Mouse (Mus musculus): Measurements from ENCODE around the gene Tfec. TPM values are rescaled to one million over a fixed set of nuclear protein-coding genes. Genes with fewer than 3 reads are reported as not detected.

Gene Tfec
- total RNA-seq, 1 experiment = 1.6 TPM

- TF ChIP-seq HCFC1 (IDR thresholded peaks at IDR 0.05; ENCODE audit: borderline replicate concordance, insufficient read depth, low read length) (no peak), CHD2 (IDR thresholded peaks at IDR 0.05; ENCODE audit: low read depth, low read length) (no peak), MAFK (IDR thresholded peaks at IDR 0.05; ENCODE audit: insufficient read depth, low read depth, low read length) (no peak), ZC3H11A (IDR thresholded peaks at IDR 0.05; ENCODE audit: borderline replicate concordance, low read depth, low read length) (no peak), ZNF384 (IDR thresholded peaks at IDR 0.05; ENCODE audit: low read depth, low read length) (no peak)
- no peak overlapping the region for H3K27ac ChIP-seq (ENCODE audit: insufficient read depth, low read depth, low read length, poor library complexity, severe bottlenecking)
- in situ Hi-C loops (cut with MboI; ENCODE audit: low sequenced_read_pairs in 2 of 2, unreplicated experiment in 2 of 2) = no loop called here
- H3K9me3 ChIP-seq (ENCODE audit: control insufficient read depth, insufficient read depth, low read depth, low read length) = no peaks in the 10 kb centered on the region
- no peaks in the 10 kb centered on the region for H3K36me3 ChIP-seq (ENCODE audit: control insufficient read depth, insufficient read depth, low read length, poor library complexity, severe bottlenecking)
- H3K4me3 ChIP-seq (ENCODE audit: insufficient read depth in 1 of 2, low read depth in 1 of 2, low read length in 2 of 2, poor library complexity in 1 of 2, severe bottlenecking in 1 of 2) = no peak overlapping the region
- no peak overlapping the region for H3K9ac ChIP-seq (ENCODE audit: insufficient read depth, low read depth, low read length, poor library complexity, severe bottlenecking)
- no peak for DNase-seq (ENCODE audit: low read depth, low spot score)
- H3K4me1 ChIP-seq (ENCODE audit: control insufficient read depth in 2 of 2, insufficient read depth in 2 of 2, low read length in 2 of 2, poor library complexity in 1 of 2) = no peaks in the 10 kb centered on the region
Measured at GRCm38 (mm10) chr6:16931059-16931458, 32.8 kb upstream of the Tfec start.

DNA sequence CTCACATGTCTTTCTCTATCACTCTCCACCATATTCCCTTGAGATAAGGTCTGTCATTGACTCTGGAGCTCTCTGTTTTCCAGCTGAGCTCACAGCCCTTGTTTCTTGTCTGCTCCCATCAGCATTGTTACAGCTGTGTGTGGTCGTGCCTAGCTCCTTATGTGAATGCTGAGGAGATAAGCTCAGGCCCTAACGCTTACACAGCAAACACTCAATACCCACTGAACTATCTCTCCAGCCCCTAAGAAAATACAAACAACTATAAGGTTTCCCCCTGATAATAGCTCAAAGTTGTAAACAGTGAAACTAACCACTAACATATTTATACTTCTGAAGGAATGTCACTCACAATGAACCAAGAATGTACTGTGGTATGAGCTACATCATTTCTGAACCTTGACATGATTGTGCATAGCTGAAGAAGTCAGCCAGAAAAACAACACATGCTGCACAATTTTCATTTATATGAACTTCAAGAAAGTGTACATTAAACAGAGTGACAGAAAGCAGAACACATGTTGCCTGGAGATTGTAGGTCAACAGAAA lies 21.9 kb upstream of the Tfec start:
- in situ Hi-C loops (cut with MboI; ENCODE audit: low sequenced_read_pairs in 2 of 2, unreplicated experiment in 2 of 2) = no loop called here
- TF ChIP-seq MAFK (IDR thresholded peaks at IDR 0.05; ENCODE audit: insufficient read depth, low read depth, low read length) = no peak
- Histone ChIP-seq H3K36me3 (ENCODE audit: control insufficient read depth, insufficient read depth, low read length, poor library complexity, severe bottlenecking) (no peaks in the 10 kb centered on the region), H3K27ac (ENCODE audit: insufficient read depth, low read depth, low read length, poor library complexity, severe bottlenecking) (no peak overlapping the region), H3K9ac (ENCODE audit: insufficient read depth, low read depth, low read length, poor library complexity, severe bottlenecking) (no peak overlapping the region), H3K4me3 (ENCODE audit: insufficient read depth in 1 of 2, low read depth in 1 of 2, low read length in 2 of 2, poor library complexity in 1 of 2, severe bottlenecking in 1 of 2) (no peak overlapping the region), H3K4me1 (ENCODE audit: control insufficient read depth in 2 of 2, insufficient read depth in 2 of 2, low read length in 2 of 2, poor library complexity in 1 of 2) (no peaks in the 10 kb centered on the region), H3K9me3 (ENCODE audit: control insufficient read depth, insufficient read depth, low read depth, low read length) (no peaks in the 10 kb centered on the region)
- DNase-seq (ENCODE audit: low read depth, low spot score) = no peak

- Histone ChIP-seq H3K9ac (ENCODE audit: insufficient read depth, low read depth, low read length, poor library complexity, severe bottlenecking) (no peak overlapping the region), H3K27ac (ENCODE audit: insufficient read depth, low read depth, low read length, poor library complexity, severe bottlenecking) (no peak overlapping the region), H3K36me3 (ENCODE audit: control insufficient read depth, insufficient read depth, low read length, poor library complexity, severe bottlenecking) (no peaks in the 10 kb centered on the region), H3K9me3 (ENCODE audit: control insufficient read depth, insufficient read depth, low read depth, low read length) (no peaks in the 10 kb centered on the region), H3K4me3 (ENCODE audit: insufficient read depth in 1 of 2, low read depth in 1 of 2, low read length in 2 of 2, poor library complexity in 1 of 2, severe bottlenecking in 1 of 2) (no peak overlapping the region), H3K4me1 (ENCODE audit: control insufficient read depth in 2 of 2, insufficient read depth in 2 of 2, low read length in 2 of 2, poor library complexity in 1 of 2) (no peaks in the 10 kb centered on the region)
- no peak for DNase-seq (ENCODE audit: low read depth, low spot score)
- in situ Hi-C loops (cut with MboI; ENCODE audit: low sequenced_read_pairs in 2 of 2, unreplicated experiment in 2 of 2) = no loop called here
- TF ChIP-seq MAFK (IDR thresholded peaks at IDR 0.05; ENCODE audit: insufficient read depth, low read depth, low read length) = no peak
- no peak for TF ChIP-seq CHD2 (IDR thresholded peaks at IDR 0.05; ENCODE audit: low read depth, low read length)
- no peak for TF ChIP-seq HCFC1 (IDR thresholded peaks at IDR 0.05; ENCODE audit: borderline replicate concordance, insufficient read depth, low read length)
- no peak for TF ChIP-seq ZC3H11A (IDR thresholded peaks at IDR 0.05; ENCODE audit: borderline replicate concordance, low read depth, low read length)
- TF ChIP-seq ZNF384 (IDR thresholded peaks at IDR 0.05; ENCODE audit: low read depth, low read length) = no peak
Measured at GRCm38 (mm10) chr6:16891819-16892218, 6.4 kb downstream of the Tfec start.

- DNase-seq (ENCODE audit: low read depth, low spot score) = no peak
- Histone ChIP-seq H3K4me1 (ENCODE audit: control insufficient read depth in 2 of 2, insufficient read depth in 2 of 2, low read length in 2 of 2, poor library complexity in 1 of 2) (no peaks in the 10 kb centered on the region), H3K27ac (ENCODE audit: insufficient read depth, low read depth, low read length, poor library complexity, severe bottlenecking) (no peak overlapping the region), H3K9ac (ENCODE audit: insufficient read depth, low read depth, low read length, poor library complexity, severe bottlenecking) (no peak overlapping the region), H3K9me3 (ENCODE audit: control insufficient read depth, insufficient read depth, low read depth, low read length) (no peaks in the 10 kb centered on the region), H3K36me3 (ENCODE audit: control insufficient read depth, insufficient read depth, low read length, poor library complexity, severe bottlenecking) (no peaks in the 10 kb centered on the region), H3K4me3 (ENCODE audit: insufficient read depth in 1 of 2, low read depth in 1 of 2, low read length in 2 of 2, poor library complexity in 1 of 2, severe bottlenecking in 1 of 2) (no peak overlapping the region)
- in situ Hi-C loops (cut with MboI; ENCODE audit: low sequenced_read_pairs in 2 of 2, unreplicated experiment in 2 of 2) = no loop called here
- TF ChIP-seq ZNF384 (IDR thresholded peaks at IDR 0.05; ENCODE audit: low read depth, low read length) (no peak), ZC3H11A (IDR thresholded peaks at IDR 0.05; ENCODE audit: borderline replicate concordance, low read depth, low read length) (no peak), HCFC1 (IDR thresholded peaks at IDR 0.05; ENCODE audit: borderline replicate concordance, insufficient read depth, low read length) (no peak), MAFK (IDR thresholded peaks at IDR 0.05; ENCODE audit: insufficient read depth, low read depth, low read length) (no peak), CHD2 (IDR thresholded peaks at IDR 0.05; ENCODE audit: low read depth, low read length) (no peak)
Measured at GRCm38 (mm10) chr6:16883537-16884307, 14.5 kb downstream of the Tfec start.
